Mouse (Mus musculus) stomach, postnatal 0 days (tissue): ENCODE measurements at regions not wholly inside any gene's neighbourhood (a gene's known extent, or its start where the extent isn't known, plus 50 kb on each side); places are given as distances from the start of the nearest gene placed in this dataset.

Experiments
- CTCF ChIP-seq: IDR thresholded peaks from 2 replicates; pipeline ENCODE4 v1.5.1; 2016; ENCODE audit warnings: antibody characterized with exemption, low read depth, mild to moderate bottlenecking, moderate library complexity
- EP300 ChIP-seq: optimal IDR thresholded peaks from 2 replicates; pipeline ENCODE3; 2016; ENCODE audit warnings: antibody characterized with exemption

- TF ChIP-seq CTCF (no peak), EP300 (no peak)
Measured at GRCm38 (mm10) chr16:93453056-93453455, 150.8 kb downstream of the Setd4 start.
